Mouse (Mus musculus) splenic B cell, adult 2 months (primary cell): Measurements from ENCODE around the gene Entpd3.
"Not testable (repeated sequence)": the region's sequence is repeated elsewhere in the genome, so short reads cannot be mapped to it uniquely, and the experiment has no call there.

Source experiments
- DNase-seq: peaks from one replicate; pipeline ENCODE4 v3.0.0-alpha.2; 2011; ENCODE audit warnings: low read depth, low spot score
- H3K27me3 ChIP-seq: 2 replicates; pipeline ENCODE4 v1.6.1; 2012; ENCODE audit warnings: mild to moderate bottlenecking, low read length, moderate library complexity, mixed read lengths; ENCODE audit not compliant: control insufficient read depth, poor library complexity, insufficient read depth, severe bottlenecking
- H3K36me3 ChIP-seq: 2 replicates; pipeline ENCODE4 v1.6.1; 2012; ENCODE audit warnings: mild to moderate bottlenecking, low read length, moderate library complexity, mixed read lengths; ENCODE audit not compliant: control insufficient read depth, poor library complexity, insufficient read depth, severe bottlenecking

Gene Entpd3

GRCm38 (mm10) chr9:120521161-120521560 is 18.5 kb upstream of the Entpd3 start:
- Histone ChIP-seq H3K27me3 (no peaks in the 10 kb centered on the region), H3K36me3 (no peaks in the 10 kb centered on the region)
- DNase-seq, result no peak

- no peaks in the 10 kb centered on the region for H3K27me3 ChIP-seq
- DNase-seq, result no peak
Measured at GRCm38 (mm10) chr9:120527270-120527669, 12.3 kb upstream of the Entpd3 start.

DNA sequence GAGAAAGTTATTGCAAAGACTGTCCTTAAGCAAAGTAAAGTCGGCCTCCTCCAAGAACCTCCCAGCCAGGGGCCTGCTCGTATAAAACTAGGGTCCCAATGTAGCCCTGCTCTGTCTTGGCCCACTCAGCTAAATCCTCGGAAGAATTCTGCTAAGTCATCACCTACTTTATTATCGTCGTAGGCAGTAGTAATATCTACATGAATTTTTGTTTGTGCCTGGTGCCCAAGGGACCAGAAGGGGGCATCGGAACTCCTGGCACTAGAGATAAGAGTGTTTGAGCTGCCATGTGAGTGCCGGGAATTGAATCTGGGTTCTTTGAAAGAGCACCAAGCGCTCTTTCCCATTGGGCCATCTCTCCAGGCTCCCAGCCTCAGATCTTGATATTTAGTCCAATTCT is 11.7 kb upstream of the Entpd3 start:
- DNase-seq, result no peak
- H3K36me3 ChIP-seq, result no peaks in the 10 kb centered on the region

More at GRCm38 (mm10) chr9:120527270-120527669, 12.3 kb upstream of the Entpd3 start:
- no peaks in the 10 kb centered on the region for H3K36me3 ChIP-seq

GRCm38 (mm10) chr9:120528815-120529510 is 10.7 kb upstream of the Entpd3 start:
- Histone ChIP-seq H3K36me3 (no peaks in the 10 kb centered on the region), H3K27me3 (no peaks in the 10 kb centered on the region)
- no peak for DNase-seq

More for the DNA sequence above, 11.7 kb upstream of the Entpd3 start:
- no peaks in the 10 kb centered on the region for H3K27me3 ChIP-seq

GRCm38 (mm10) chr9:120530471-120530870 is 9.1 kb upstream of the Entpd3 start:
- DNase-seq, result no peak
- H3K36me3 ChIP-seq, result no peaks in the 10 kb centered on the region
- H3K27me3 ChIP-seq, result no peaks in the 10 kb centered on the region

- Histone ChIP-seq H3K27me3 (no peaks in the 10 kb centered on the region), H3K36me3 (no peaks in the 10 kb centered on the region)
- no peak for DNase-seq
Measured at GRCm38 (mm10) chr9:120532062-120532461, 7.6 kb upstream of the Entpd3 start.

DNA sequence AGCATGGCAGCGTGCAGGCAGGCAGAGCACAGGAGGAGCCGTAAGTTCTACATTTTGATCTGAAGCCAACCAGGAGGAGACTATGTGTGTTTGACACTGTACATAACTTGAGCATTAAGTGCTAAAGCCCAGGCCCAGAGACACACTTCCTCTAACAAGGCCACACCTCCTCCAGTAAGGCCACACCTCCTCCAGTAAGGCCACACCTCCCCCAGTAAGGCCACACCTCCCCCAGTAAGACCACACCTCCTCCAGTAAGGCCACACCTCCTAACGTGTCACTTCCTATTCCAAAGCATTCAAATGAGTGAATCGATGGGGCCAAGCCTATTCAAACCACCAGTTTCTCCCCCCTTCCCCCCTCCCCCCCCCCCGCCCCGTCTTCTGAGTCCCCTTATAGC is 6.9 kb upstream of the Entpd3 start:
- DNase-seq, result no peak
- H3K27me3 ChIP-seq, result no peaks in the 10 kb centered on the region
- H3K36me3 ChIP-seq, result no peaks in the 10 kb centered on the region

GRCm38 (mm10) chr9:120533446-120533950 is 6.1 kb upstream of the Entpd3 start:
- H3K27me3 ChIP-seq, H3K36me3 ChIP-seq, DNase-seq: not testable (repeated sequence)

DNA sequence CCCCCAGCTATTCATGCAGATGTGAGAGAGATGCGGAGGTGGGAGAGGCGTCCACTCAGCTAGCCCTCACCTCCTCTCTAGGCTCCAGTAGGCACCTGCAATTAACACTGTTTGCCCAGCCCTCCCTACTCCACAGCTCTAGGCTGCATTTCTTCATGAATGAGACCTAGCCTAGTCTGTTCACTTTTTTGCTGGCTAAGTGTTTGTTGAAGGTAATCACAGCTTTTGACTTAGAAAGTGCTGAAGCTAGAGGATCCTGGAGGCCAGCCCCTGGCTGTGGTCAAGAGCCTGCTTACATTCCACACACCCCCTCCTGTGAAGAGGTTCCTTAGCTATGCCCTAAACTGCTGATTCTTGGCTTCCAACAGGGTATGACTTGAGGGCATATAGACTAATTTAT is 1.8 kb downstream of the Entpd3 start:
- no peak for DNase-seq
- no peaks in the 10 kb centered on the region for H3K27me3 ChIP-seq
- H3K36me3 ChIP-seq, result no peaks in the 10 kb centered on the region

- Histone ChIP-seq H3K27me3 (no peaks in the 10 kb centered on the region), H3K36me3 (no peaks in the 10 kb centered on the region)
- DNase-seq, result no peak
Measured at GRCm38 (mm10) chr9:120542241-120542640, 2.6 kb downstream of the Entpd3 start.

- Histone ChIP-seq H3K36me3 (no peaks in the 10 kb centered on the region), H3K27me3 (no peaks in the 10 kb centered on the region)
- no peak for DNase-seq
Measured at GRCm38 (mm10) chr9:120545994-120546393, 6.4 kb downstream of the Entpd3 start.

GRCm38 (mm10) chr9:120546482-120546881 is 6.9 kb downstream of the Entpd3 start:
- no peaks in the 10 kb centered on the region for H3K27me3 ChIP-seq
- no peaks in the 10 kb centered on the region for H3K36me3 ChIP-seq
- peak; percentile 32 for DNase-seq

DNA sequence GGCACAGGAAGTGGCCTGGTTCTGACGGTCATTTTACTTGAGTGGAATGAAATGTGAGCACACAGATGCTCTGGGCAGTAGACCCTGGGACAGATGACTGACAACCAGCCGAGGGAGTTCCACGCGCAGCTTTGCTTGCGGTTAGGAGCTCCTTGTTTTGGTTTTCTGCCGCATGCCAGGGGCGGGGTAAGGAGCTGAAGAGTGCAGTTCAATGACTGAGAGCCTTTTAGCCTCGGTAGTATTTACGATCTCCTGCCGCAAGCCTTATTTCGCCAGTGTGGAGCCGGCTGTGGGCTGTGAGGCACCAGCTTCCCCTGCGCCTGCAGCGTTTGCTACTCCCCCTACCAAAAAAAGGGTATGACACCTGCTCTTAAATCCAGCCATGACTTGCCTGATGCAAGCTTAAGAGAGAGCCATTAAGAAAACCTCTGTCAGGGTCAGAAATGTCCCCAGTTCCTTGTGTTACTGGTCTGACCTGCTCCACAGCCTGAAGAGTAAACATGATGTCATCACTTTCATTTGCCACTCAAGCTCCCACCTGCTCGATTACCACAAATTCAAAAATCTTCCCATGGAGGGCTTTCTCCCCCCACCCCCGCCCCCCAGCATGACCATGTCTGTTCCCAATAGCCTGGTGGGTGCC is 7.5 kb downstream of the Entpd3 start:
- no peak for DNase-seq
- Histone ChIP-seq H3K27me3 (no peaks in the 10 kb centered on the region), H3K36me3 (no peaks in the 10 kb centered on the region)

DNA sequence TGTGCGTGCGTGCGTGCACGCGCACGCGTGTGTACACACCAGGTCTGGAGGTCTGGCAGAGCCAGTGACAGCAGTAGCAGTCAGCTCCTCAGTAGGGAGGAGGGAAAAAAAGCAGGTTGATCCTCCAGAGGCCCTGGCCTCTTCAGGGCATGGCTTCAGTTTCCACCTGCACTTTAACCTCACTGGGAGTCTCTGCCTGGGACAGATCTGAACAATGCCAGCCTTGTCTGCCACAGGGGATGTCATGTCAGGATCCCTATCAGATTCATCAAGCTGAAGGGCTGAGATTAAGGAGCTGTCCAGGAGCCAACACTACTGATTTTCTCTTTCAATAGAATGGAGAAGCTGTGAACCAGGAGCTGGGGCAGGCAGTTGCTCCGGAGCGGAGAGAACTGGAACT is 11.2 kb downstream of the Entpd3 start:
- no peak for DNase-seq
- no peaks in the 10 kb centered on the region for H3K36me3 ChIP-seq
- no peaks in the 10 kb centered on the region for H3K27me3 ChIP-seq

DNA sequence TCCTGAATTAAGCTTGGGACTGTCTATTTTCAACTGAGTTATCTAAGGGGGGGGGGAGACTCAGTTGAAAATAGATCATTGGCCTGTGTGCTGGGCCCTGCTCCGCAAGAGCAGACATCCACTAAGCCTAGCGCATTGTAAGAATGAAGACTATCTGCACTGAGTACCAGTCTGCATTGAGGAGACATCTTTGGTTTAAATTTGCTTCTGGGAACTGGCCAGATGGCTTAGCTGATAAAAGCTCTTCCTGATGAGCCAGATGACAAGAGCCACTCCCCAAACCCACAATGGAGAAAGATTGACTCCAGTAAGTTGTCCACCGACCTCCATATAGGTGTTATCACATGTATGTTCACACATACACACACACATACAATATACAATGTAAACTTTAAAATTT is 24.0 kb downstream of the Entpd3 start:
- no peaks in the 10 kb centered on the region for H3K36me3 ChIP-seq
- no peaks in the 10 kb centered on the region; the same call in 1 of the 2 replicates for H3K27me3 ChIP-seq
- no peak for DNase-seq
